Mouse (Mus musculus): ENCODE data around the gene Pelp1. TPM values are rescaled to one million over a fixed set of nuclear protein-coding genes. Genes with fewer than 3 reads are reported as not detected.
"Not testable (repeated sequence)": the region's sequence is repeated elsewhere in the genome, so short reads cannot be mapped to it uniquely, and the experiment has no call there.

Pelp1 gene
- total RNA-seq, 2 experiments from 2014 or later: 19.0 to 19.3 TPM

DNA sequence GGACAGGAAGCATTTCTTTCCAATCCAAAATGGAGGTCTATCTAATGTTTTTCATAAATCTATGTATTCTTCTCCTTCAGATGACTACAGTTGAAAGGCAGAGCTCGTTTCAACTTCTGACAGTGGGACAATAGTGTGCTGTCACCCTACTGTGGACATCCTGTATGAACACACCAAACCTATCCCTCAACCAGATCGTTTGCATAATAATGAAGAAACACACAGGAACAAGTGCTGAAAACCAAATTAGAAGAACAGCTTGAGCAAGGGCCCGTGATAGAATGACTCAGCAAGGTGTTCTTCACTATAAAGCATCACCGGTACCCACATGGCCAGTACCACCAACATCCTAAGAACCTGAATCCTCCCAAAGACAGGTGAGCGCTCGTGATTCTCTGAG is 16.8 kb upstream of the Pelp1 start:
- not testable (repeated sequence) for DNase-seq

DNA sequence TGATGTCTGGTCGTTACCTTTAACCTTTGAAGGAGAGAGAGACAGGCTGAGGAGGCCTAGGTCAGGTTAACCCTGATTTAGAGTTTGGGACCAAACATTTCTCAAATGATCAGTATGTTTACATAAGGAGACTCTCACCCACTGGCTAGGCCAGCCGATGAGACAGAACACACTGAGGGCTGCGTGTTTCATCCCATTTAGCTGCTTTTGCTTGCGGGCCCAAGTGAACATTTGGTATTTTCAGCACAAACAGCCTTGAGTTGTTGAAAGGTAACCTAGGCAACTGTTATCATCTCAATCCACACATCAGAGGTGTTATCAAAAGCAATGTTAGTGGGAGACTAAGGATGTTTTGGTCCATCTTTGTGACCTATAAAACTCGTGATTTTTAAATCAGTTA is 9.7 kb upstream of the Pelp1 start:
- DNase-seq: no peak

DNA sequence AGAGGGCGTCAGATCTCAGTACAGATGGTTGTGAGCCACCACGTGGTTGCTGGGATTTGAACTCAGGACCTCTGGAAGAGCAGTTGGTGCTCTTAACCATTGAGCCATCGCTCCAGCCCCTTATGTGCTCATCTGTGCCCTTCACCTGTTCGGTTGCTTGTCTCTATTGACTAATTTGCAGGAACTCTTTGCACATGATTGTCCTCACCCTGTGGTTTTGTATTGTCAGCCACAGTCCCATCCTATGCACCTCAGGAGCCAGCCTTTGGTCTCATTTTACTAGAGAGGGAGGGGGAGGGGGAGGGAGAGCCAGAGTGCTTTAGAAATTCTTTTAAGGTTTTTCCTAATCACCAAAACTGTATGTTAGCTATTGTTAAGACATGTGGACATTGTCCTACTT is 8.4 kb upstream of the Pelp1 start:
- no peak for DNase-seq

DNA sequence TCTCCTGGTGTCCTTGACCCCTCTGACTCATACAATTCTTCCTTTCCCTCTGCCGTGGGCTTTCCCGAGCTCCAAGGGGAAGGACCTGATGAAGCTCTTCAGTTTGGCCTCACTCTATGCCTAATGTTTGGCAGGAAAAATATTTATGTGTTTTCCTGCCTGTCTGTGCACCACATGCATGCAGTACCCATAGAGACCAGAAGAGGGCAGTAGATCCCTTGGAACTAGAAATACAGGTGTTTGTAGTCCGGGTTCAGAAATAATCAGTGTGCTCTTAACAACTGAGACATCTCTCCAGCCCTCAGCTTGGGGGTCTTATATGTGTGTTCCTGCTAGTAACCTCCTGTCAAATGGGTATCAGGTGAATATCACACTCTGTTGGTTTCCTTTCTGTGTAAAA is 4.1 kb upstream of the Pelp1 start:
- peak; percentile 60 to 89 for DNase-seq

- DNase-seq: no peak
Observed at GRCm38 (mm10) chr11:70412591-70412990, 2.8 kb upstream of the Pelp1 start.

- no peak for DNase-seq
Observed at GRCm38 (mm10) chr11:70410297-70410643, 439 bp upstream of the Pelp1 start.

DNA sequence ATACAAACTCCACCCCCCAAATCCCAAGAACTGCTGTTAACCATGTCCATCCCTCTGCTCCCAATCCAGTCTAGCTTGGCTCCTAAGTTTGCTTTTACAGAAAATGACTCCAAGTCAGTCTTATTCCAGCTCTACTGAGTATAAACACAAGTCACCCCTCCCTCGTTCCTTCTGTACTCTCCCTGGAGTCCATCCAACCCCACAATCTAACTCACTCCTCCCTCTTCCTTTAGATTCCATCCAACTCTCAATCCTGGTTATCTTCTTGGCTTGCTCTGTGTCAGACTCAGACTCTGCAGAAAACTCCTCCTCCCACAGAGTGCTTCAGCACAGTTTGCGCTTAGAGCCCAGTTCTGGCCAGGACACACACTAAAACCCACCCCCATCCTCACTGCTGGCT is 6.2 kb downstream of the Pelp1 start:
- DNase-seq: peak; percentile 61 to 82

DNA sequence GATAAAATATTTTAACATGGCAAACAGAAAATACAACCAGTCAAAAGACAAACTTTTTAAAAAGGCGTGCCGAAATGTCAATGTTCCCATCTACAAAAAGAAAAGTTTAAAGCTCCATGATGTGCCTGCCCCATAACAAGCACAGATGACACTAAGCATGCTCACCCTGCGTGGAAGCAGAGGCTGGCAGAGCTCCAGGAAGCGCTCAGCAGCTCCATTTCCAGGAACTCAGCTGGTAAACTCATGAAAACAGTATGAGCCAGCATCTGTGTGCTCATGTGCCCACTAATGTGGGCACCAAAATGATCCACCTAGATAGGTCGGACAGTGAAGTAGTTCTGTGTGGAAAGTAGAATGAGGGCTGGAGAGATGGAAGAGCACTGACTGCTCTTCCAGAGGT is 20.4 kb downstream of the Pelp1 start:
- DNase-seq: no peak

GRCm38 (mm10) chr11:70387436-70387835 is 22.4 kb downstream of the Pelp1 start:
- DNase-seq: no peak

GRCm38 (mm10) chr11:70384136-70384535 is 25.7 kb downstream of the Pelp1 start:
- no peak for DNase-seq

- no peak for DNase-seq
Observed at GRCm38 (mm10) chr11:70381330-70381729, 28.5 kb downstream of the Pelp1 start.

DNA sequence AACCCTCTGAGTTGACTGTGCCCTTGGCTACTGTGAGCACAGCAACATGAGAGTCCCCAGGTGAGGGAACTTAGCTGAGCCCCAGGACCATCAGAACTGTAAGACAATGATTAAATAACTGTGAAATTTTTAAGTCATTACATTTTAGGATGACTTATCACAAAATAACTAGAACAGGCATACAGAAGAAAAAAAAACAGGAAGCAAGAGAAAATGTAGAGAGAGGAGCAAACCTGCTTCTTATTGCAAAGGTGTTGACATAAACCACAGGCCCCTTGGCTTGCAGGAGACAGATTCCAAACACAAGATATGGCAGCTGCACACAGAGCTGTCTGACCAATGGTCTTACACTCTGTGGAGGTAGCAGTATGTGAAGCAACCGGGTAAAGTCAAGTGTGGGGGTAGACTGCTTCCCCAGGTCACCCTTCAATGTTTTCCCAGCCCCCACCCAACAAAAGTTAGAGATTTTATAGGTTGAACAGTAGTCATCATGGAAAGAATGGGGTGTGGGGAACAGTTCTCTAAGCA is 29.3 kb downstream of the Pelp1 start:
- DNase-seq: no peak

DNA sequence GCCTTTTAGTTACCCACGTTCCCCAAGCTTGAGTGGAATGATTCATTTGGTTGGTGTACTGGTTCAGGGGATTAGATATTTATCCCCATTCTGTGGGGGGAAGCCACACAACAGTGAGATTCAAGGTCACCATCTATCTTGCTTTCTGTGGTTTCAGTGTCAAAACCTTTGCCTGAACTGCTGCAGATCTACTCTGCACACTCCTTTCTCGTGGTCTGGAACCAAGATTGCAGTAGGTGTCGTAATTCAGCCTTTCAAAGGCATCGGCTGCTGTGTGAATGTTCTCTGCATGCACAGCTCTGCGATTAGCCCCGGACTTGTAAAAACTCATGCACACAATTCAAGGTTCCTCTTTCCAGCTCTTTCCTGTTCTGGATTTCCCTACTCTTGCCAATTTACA is 33.8 kb downstream of the Pelp1 start:
- DNase-seq: no peak

- DNase-seq: peak in 1 of 2 experiments; percentile 25
Observed at GRCm38 (mm10) chr11:70374302-70374701, 35.5 kb downstream of the Pelp1 start.

DNA sequence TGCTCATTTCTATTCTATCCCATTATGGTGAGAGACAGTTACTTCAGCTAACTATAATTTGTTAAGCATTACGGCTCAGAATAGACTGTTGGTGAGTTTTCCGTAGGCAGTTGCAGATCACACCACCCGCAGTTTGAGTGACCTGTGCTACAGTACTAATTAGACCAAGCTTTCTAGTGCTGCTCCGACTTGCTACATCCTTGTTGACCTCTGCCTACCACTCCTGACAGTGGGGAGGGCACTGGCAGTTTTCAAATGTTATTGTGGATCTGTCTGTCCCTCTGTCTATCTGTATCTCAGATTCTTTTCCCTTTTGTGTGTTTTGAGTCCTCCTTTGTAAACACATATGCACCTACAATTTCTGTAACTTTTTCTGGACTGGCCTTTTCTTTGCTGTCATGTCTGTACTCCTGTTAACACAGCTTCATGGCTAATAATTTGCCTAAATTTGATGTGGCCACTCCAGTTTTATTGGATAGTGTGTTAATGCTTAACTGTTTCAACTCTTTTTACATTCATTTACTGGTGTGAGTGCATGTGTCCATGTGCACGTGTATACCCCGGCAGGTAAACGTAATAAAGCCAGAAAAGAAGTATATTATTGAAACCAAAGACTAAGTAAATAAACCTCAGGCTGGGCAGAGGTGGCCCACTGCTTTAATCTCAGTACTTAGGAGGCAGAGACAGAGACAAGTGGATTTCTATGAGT is 36.8 kb downstream of the Pelp1 start:
- no peak for DNase-seq

- no peak for DNase-seq
Observed at GRCm38 (mm10) chr11:70372396-70372795, 37.4 kb downstream of the Pelp1 start.

GRCm38 (mm10) chr11:70368626-70369025 is 41.2 kb downstream of the Pelp1 start:
- DNase-seq: not testable (repeated sequence)

- not testable (repeated sequence) for DNase-seq
Observed at GRCm38 (mm10) chr11:70367701-70368100, 42.1 kb downstream of the Pelp1 start.

- DNase-seq: peak; percentile 3 to 20
Observed at GRCm38 (mm10) chr11:70351868-70352267, 58.0 kb downstream of the Pelp1 start, which contains the start of gene Alox15. Gene Alox15, minus strand, starts transcription at chr11:70352031.

- no peak for DNase-seq
Observed at GRCm38 (mm10) chr11:70348630-70349029, 61.2 kb downstream of the Pelp1 start.

GRCm38 (mm10) chr11:70347861-70348260 is 62.0 kb downstream of the Pelp1 start:
- DNase-seq: no peak

DNA sequence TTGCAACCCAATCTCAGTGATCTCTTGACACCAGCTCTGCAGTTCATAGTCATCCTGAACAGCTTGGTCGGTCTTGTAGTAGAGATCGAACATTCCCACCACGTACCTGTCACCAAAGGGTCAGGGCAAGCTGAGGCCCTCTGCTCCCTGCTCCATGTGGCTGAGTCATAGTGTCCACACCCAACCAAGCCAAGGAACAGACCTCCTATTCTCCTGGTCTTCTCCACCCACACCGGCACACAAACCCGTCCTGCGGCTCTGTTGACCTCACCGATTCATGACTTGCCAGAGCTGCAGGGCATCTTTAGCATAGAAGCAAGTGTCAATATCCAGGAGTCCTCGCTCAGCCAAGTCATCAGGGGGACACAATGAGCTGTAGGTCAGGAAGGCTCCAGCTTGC is 64.3 kb downstream of the Pelp1 start:
- no peak for DNase-seq

GRCm38 (mm10) chr11:70345061-70345460 is 64.8 kb downstream of the Pelp1 start:
- no peak for DNase-seq

Measured in heart, adult 18-20 months (tissue).